Mouse (Mus musculus): ENCODE data around the gene Olfr308.
"Not testable (repeated sequence)": the region's sequence is repeated elsewhere in the genome, so short reads cannot be mapped to it uniquely, and the experiment has no call there.

Gene Olfr308

GRCm38 (mm10) chr7:86325530-86325929 is at the start of gene Olfr308:
Olfr308 (minus strand) TSS chr7:86325630.
- DNase-seq (ENCODE audit: extremely low read depth, low read depth): no peak

- no peak for DNase-seq (ENCODE audit: extremely low read depth, low read depth)
Observed at GRCm38 (mm10) chr7:86366828-86367227, 41.4 kb upstream of the Olfr308 start, which contains the start of gene Olfr305. Olfr305 (minus strand) TSS chr7:86366928.

- DNase-seq (ENCODE audit: extremely low read depth, low read depth): not testable (repeated sequence)
Observed at GRCm38 (mm10) chr7:86346296-86346695, 20.9 kb upstream of the Olfr308 start.

GRCm38 (mm10) chr7:86344253-86344652 is 18.8 kb upstream of the Olfr308 start:
- DNase-seq (ENCODE audit: extremely low read depth, low read depth): no peak

- no peak for DNase-seq (ENCODE audit: extremely low read depth, low read depth)
Observed at GRCm38 (mm10) chr7:86342881-86343565, 17.6 kb upstream of the Olfr308 start.

- DNase-seq (ENCODE audit: extremely low read depth, low read depth): no peak
Observed at GRCm38 (mm10) chr7:86337486-86337885, 12.1 kb upstream of the Olfr308 start, which contains the start of gene Olfr307. Olfr307 (minus strand) TSS chr7:86337586.

GRCm38 (mm10) chr7:86321323-86321722 is 4.1 kb downstream of the Olfr308 start:
- no peak for DNase-seq (ENCODE audit: extremely low read depth, low read depth)

- no peak for DNase-seq (ENCODE audit: extremely low read depth, low read depth)
Observed at GRCm38 (mm10) chr7:86313608-86314007, 11.8 kb downstream of the Olfr308 start, which contains the start of gene Olfr309. Olfr309 (minus strand) TSS chr7:86313708.

- DNase-seq (ENCODE audit: extremely low read depth, low read depth): no peak
Observed at GRCm38 (mm10) chr7:86277072-86277471, 48.4 kb downstream of the Olfr308 start, which contains the start of gene Olfr310. Olfr310 (minus strand) TSS chr7:86277172.
